Mouse (Mus musculus) C2C12 (cell line): ENCODE results near the gene Socs3.

Experiments
- CEBPB ChIP-seq: IDR thresholded peaks from one replicate; pipeline ENCODE4 v1.6.1; 2011; ENCODE audit warnings: low read depth, mild to moderate bottlenecking, control low read depth, moderate library complexity
- CTCF ChIP-seq: IDR thresholded peaks from one replicate; pipeline ENCODE4 v1.5.1; 2011; ENCODE audit not compliant: control insufficient read depth, insufficient read depth, insufficient read length
- FOSL1 ChIP-seq: IDR thresholded peaks from one replicate; pipeline ENCODE4 v1.8.0; 2011; ENCODE audit warnings: mild to moderate bottlenecking, low read length; ENCODE audit not compliant: poor library complexity, insufficient read depth, severe bottlenecking
- MAX ChIP-seq: IDR thresholded peaks from one replicate; pipeline ENCODE4 v1.6.1; 2011; ENCODE audit warnings: mild to moderate bottlenecking, control low read depth
- USF1 ChIP-seq: IDR thresholded peaks from one replicate; pipeline ENCODE4 v1.6.1; 2011; ENCODE audit warnings: low read depth, mild to moderate bottlenecking, control low read depth, moderate library complexity

GRCm38 (mm10) chr11:117996066-117996465, 26.2 kb upstream of the Socs3 start:
- TF ChIP-seq CTCF (no peak), MAX (no peak), CEBPB (no peak), USF1 (no peak), FOSL1 (no peak)
